Mouse (Mus musculus) neural tube, embryonic 13.5 days (tissue): Measurements from ENCODE around the gene Tex19.2. TPM values are rescaled to one million over a fixed set of nuclear protein-coding genes. Genes with fewer than 3 reads are reported as not detected.

Experiments used
- ATAC-seq: fragments of 200-750 bp; cut with Nextera tagmentation; 2 replicates; pipeline ENCODE4 v1.8.0; 2017; ENCODE audit warnings: low read depth, mild to moderate bottlenecking, moderate TSS enrichment, moderate library complexity
- H3K27ac ChIP-seq: fragments of 300-500 bp; sonication (generic); replicated peaks from 2 replicates; pipeline ENCODE4 v1.5.1; 2015; ENCODE audit warnings: moderate library complexity, mild to moderate bottlenecking, inconsistent platforms
- H3K27me3 ChIP-seq: fragments of 300-500 bp; sonication (generic); 2 replicates; pipeline ENCODE4 v1.6.1; 2015; ENCODE audit warnings: mild to moderate bottlenecking, inconsistent platforms
- H3K36me3 ChIP-seq: fragments of 300-500 bp; sonication (generic); 2 replicates; pipeline ENCODE4 v1.6.1; 2015; ENCODE audit warnings: mild to moderate bottlenecking, inconsistent platforms
- H3K4me1 ChIP-seq: fragments of 300-500 bp; sonication (generic); replicated peaks from 2 replicates; pipeline ENCODE4 v1.6.1; 2015; ENCODE audit warnings: inconsistent platforms
- H3K4me2 ChIP-seq: fragments of 300-500 bp; sonication (generic); 2 replicates; pipeline ENCODE4 v1.6.1; 2015; ENCODE audit warnings: inconsistent platforms, mild to moderate bottlenecking, moderate library complexity
- H3K4me3 ChIP-seq: fragments of 300-500 bp; sonication (generic); 2 replicates; pipeline ENCODE4 v1.5.1; 2015; ENCODE audit warnings: mild to moderate bottlenecking, inconsistent platforms
- H3K9ac ChIP-seq: fragments of 300-500 bp; sonication (generic); 2 replicates; pipeline ENCODE4 v1.6.1; 2015; ENCODE audit warnings: moderate library complexity, mild to moderate bottlenecking, inconsistent platforms
- H3K9me3 ChIP-seq: fragments of 300-500 bp; sonication (generic); 2 replicates; pipeline ENCODE4 v1.6.1; 2016; ENCODE audit warnings: inconsistent platforms
- WGBS: fragments of 180-500 bp; shearing (Covaris S2); methylation state at CpG from one replicate; pipeline ENCODE4 v1.1.7; 2015; 5-methylcytosine and 5-hydroxymethylcytosine counted together
- polyA plus RNA-seq: library from polyadenylated mRNA; unstranded; fragments of >200 nt; fragmentation: Nextera tagmentation; extraction: Ambion mirVana; gene quantifications from 2 replicates; pipeline ENCODE4 v1.2.1, GENCODE M21; 2015

Tex19.2 gene
- polyA plus RNA-seq, 1 experiment from 2014 or later = not detected

DNA sequence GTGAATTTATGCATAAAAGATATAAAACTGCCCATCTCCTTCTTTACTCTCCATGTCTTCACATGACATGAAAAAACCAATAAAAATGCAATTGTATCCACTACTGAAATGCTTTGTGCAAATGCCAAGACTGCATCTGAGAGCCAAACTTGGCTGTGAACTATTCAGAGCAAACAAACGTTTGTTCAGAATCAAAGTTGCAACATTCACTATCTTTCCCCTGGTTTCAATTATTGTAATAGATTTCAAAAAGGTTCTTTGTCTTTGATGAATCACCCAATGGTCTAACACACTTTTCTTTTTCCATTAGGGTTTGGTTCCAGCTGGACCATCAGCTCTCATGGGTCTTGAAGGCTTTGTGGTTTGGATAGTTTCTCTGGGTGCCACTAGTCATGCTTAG is 11.1 kb upstream of the Tex19.2 start:
- H3K4me1 ChIP-seq = no peaks in the 10 kb centered on the region
- H3K27ac ChIP-seq = no peak overlapping the region
- WGBS = 83% methylated on average over 1 of the region's 1 CpGs
- no peaks in the 10 kb centered on the region for H3K36me3 ChIP-seq
- no peaks in the 10 kb centered on the region for H3K9me3 ChIP-seq
- no peak overlapping the region for H3K4me2 ChIP-seq
- H3K4me3 ChIP-seq = no peak overlapping the region
- ATAC-seq = no peak
- no peak overlapping the region for H3K9ac ChIP-seq
- no peaks in the 10 kb centered on the region for H3K27me3 ChIP-seq

- no peaks in the 10 kb centered on the region for H3K4me1 ChIP-seq
- H3K4me3 ChIP-seq = no peak overlapping the region
- WGBS = 87% methylated on average over 3 of the region's 3 CpGs
- no peaks in the 10 kb centered on the region for H3K36me3 ChIP-seq
- H3K9ac ChIP-seq = no peak overlapping the region
- H3K27ac ChIP-seq = no peak overlapping the region
- ATAC-seq = no peak
- H3K9me3 ChIP-seq = no peaks in the 10 kb centered on the region
- H3K27me3 ChIP-seq = no peaks in the 10 kb centered on the region
- no peak overlapping the region for H3K4me2 ChIP-seq
These were observed 9.0 kb upstream of the Tex19.2 start for GRCm38 (mm10) chr11:121127441-121127840.

DNA sequence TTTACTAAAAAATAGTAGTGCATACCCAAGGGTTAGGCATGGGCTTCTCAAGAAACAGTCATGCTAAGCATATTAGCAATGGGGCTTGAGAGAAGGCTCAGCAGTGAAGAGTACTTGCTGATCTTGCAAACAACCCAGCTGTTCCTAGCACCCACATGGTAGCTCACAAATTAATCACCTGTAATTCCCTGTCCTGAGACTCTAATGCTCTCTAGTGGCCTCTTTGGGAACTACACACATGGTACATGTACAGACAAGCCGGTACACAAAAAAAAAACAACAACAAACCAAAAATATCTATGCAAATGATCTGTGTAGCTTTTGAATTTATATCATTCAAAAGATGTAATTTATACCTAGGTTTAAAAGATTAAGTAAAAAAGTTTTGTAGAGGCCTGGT is 7.9 kb upstream of the Tex19.2 start:
- no peaks in the 10 kb centered on the region for H3K9me3 ChIP-seq
- no peaks in the 10 kb centered on the region for H3K27me3 ChIP-seq
- no peaks in the 10 kb centered on the region for H3K4me1 ChIP-seq
- H3K4me3 ChIP-seq = no peak overlapping the region
- no peak overlapping the region for H3K27ac ChIP-seq
- 78% methylated on average over 1 of the region's 1 CpGs for WGBS
- H3K4me2 ChIP-seq = no peak overlapping the region
- ATAC-seq = no peak
- H3K9ac ChIP-seq = no peak overlapping the region
- no peaks in the 10 kb centered on the region for H3K36me3 ChIP-seq

DNA sequence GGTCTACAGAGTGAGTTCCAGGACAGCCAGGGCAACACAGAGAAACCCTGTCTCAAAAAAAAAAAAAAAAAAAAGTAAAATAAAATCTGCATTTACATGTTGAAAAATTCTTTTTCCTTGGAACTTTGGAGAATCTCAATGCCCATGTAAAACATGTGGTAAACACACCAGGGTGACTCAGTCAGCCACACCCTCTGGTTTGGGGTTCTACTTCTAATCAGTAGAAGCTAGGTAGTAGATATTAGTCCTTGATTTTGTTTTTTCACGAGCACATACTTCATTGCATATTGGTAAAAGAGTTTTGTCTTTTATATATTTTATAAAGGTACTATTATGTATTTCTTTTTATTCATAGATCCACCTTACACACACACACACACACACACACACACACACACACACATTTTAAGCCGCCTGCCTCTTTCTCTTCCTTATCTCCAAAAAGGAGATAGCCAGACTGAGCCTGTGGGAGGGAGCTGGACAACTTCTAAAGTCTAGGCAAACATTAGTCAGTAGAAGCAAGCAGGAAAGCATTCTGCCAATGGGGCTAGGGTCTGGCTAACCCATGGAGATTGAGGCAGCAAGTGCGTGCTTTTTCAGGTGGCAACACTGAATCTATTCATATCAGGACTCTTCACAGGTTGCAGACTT is 7.2 kb upstream of the Tex19.2 start:
- no peaks in the 10 kb centered on the region for H3K36me3 ChIP-seq
- no peaks in the 10 kb centered on the region for H3K9me3 ChIP-seq
- WGBS = 95% methylated on average over 3 of the region's 3 CpGs
- H3K4me3 ChIP-seq = no peak overlapping the region
- H3K27ac ChIP-seq = no peak overlapping the region
- no peak for ATAC-seq
- H3K27me3 ChIP-seq = no peaks in the 10 kb centered on the region
- no peak overlapping the region for H3K4me2 ChIP-seq
- no peaks in the 10 kb centered on the region for H3K4me1 ChIP-seq
- H3K9ac ChIP-seq = no peak overlapping the region

GRCm38 (mm10) chr11:121123438-121123837 is 5.0 kb upstream of the Tex19.2 start:
- H3K4me2 ChIP-seq = no peak overlapping the region
- H3K27me3 ChIP-seq = no peaks in the 10 kb centered on the region
- no peaks in the 10 kb centered on the region for H3K36me3 ChIP-seq
- ATAC-seq = no peak
- no peak overlapping the region for H3K9ac ChIP-seq
- H3K27ac ChIP-seq = no peak overlapping the region
- no peaks in the 10 kb centered on the region for H3K4me1 ChIP-seq
- no peak overlapping the region for H3K4me3 ChIP-seq
- WGBS = 87% methylated on average over 4 of the region's 4 CpGs
- H3K9me3 ChIP-seq = no peaks in the 10 kb centered on the region

DNA sequence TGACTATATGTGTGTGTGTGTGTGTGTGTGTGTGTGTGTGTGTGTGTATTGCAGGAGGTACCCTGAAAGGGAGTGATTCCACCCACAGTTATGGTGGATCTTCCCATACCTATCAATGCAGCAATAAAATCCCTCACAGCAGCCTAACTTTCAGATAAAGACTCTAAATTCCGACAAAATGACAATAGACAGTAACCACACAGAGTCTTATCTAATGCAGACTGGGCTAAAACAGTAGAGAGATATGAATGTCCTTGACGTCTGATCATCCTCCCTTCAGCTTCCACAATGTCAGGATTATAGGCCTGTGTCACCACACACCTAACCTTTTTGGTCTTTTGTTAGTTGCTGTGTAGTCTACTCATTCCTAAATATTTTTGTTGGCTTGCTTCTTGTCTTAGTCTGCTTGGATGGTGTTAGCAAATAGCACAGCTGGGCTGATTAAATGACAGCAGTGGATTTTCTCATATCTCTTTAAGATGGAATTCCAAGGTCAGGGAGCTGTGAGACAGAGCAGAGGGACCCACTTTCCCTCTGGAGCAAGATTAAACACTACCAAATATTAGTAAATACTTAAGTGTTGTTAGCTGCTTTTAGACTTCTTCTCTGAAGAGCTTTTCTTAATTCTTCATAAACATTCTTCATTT is 3.7 kb upstream of the Tex19.2 start:
- Histone ChIP-seq H3K4me1 (no peaks in the 10 kb centered on the region), H3K4me2 (no peak overlapping the region)

GRCm38 (mm10) chr11:121121151-121121550 is 2.7 kb upstream of the Tex19.2 start:
- H3K36me3 ChIP-seq = no peaks in the 10 kb centered on the region
- no peaks in the 10 kb centered on the region for H3K9me3 ChIP-seq
- ATAC-seq = no peak
- no peaks in the 10 kb centered on the region for H3K4me1 ChIP-seq
- H3K27ac ChIP-seq = no peak overlapping the region
- no peak overlapping the region for H3K9ac ChIP-seq
- no peak overlapping the region for H3K4me2 ChIP-seq
- WGBS = 77% methylated on average over 3 of the region's 3 CpGs
- H3K27me3 ChIP-seq = no peaks in the 10 kb centered on the region
- no peak overlapping the region for H3K4me3 ChIP-seq

More for the DNA sequence above, 3.7 kb upstream of the Tex19.2 start:
- no peaks in the 10 kb centered on the region for H3K9me3 ChIP-seq
- H3K9ac ChIP-seq = no peak overlapping the region
- H3K36me3 ChIP-seq = no peaks in the 10 kb centered on the region
- H3K27me3 ChIP-seq = no peaks in the 10 kb centered on the region
- H3K27ac ChIP-seq = no peak overlapping the region
- no peak overlapping the region for H3K4me3 ChIP-seq
- WGBS = 77% methylated on average over 2 of the region's 2 CpGs
- no peak for ATAC-seq

GRCm38 (mm10) chr11:121118106-121118505 is 371 bp downstream of the Tex19.2 start:
- Histone ChIP-seq H3K27ac (no peak overlapping the region), H3K4me3 (no peak overlapping the region), H3K36me3 (no peaks in the 10 kb centered on the region), H3K9me3 (no peaks in the 10 kb centered on the region), H3K4me2 (no peak overlapping the region), H3K4me1 (no peaks in the 10 kb centered on the region), H3K27me3 (no peaks in the 10 kb centered on the region), H3K9ac (no peak overlapping the region)
- ATAC-seq = no peak
- WGBS = 91% methylated on average over 18 of the region's 18 CpGs

- WGBS = 79% methylated on average over 5 of the region's 5 CpGs
- Histone ChIP-seq H3K4me3 (no peak overlapping the region), H3K27ac (no peak overlapping the region), H3K4me1 (no peaks in the 10 kb centered on the region), H3K36me3 (no peaks in the 10 kb centered on the region), H3K9me3 (no peaks in the 10 kb centered on the region), H3K4me2 (no peak overlapping the region), H3K9ac (no peak overlapping the region), H3K27me3 (no peaks in the 10 kb centered on the region)
- no peak for ATAC-seq
These were observed 6.2 kb downstream of the Tex19.2 start for GRCm38 (mm10) chr11:121112091-121112775.

GRCm38 (mm10) chr11:121111601-121112000 is 6.9 kb downstream of the Tex19.2 start:
- Histone ChIP-seq H3K4me3 (no peak overlapping the region), H3K36me3 (no peaks in the 10 kb centered on the region), H3K9ac (no peak overlapping the region), H3K9me3 (no peaks in the 10 kb centered on the region), H3K27me3 (no peaks in the 10 kb centered on the region), H3K27ac (no peak overlapping the region), H3K4me2 (no peak overlapping the region), H3K4me1 (no peaks in the 10 kb centered on the region)
- 74% methylated on average over 1 of the region's 1 CpGs for WGBS
- no peak for ATAC-seq

GRCm38 (mm10) chr11:121111051-121111450 is 7.4 kb downstream of the Tex19.2 start:
- no peak overlapping the region for H3K4me2 ChIP-seq
- 86% methylated on average over 3 of the region's 3 CpGs for WGBS
- H3K36me3 ChIP-seq = no peaks in the 10 kb centered on the region
- no peak overlapping the region for H3K27ac ChIP-seq
- H3K4me1 ChIP-seq = no peaks in the 10 kb centered on the region
- no peak for ATAC-seq
- H3K4me3 ChIP-seq = no peak overlapping the region
- no peaks in the 10 kb centered on the region for H3K9me3 ChIP-seq
- H3K27me3 ChIP-seq = no peaks in the 10 kb centered on the region
- H3K9ac ChIP-seq = no peak overlapping the region

- no peaks in the 10 kb centered on the region for H3K36me3 ChIP-seq
- H3K27me3 ChIP-seq = no peaks in the 10 kb centered on the region
- peak; percentile 61; the same call in 1 of the 2 replicates for ATAC-seq
- H3K4me2 ChIP-seq = no peak overlapping the region
- H3K27ac ChIP-seq = no peak overlapping the region
- H3K9ac ChIP-seq = no peak overlapping the region
- H3K4me1 ChIP-seq = no peaks in the 10 kb centered on the region
- no peaks in the 10 kb centered on the region for H3K9me3 ChIP-seq
- 23% methylated on average over 2 of the region's 2 CpGs for WGBS
- H3K4me3 ChIP-seq = no peak overlapping the region
These were observed 8.5 kb downstream of the Tex19.2 start for GRCm38 (mm10) chr11:121109986-121110385.
